Mouse (Mus musculus) right cerebral cortex, postnatal 10 days (tissue): ENCODE measurements at regions not wholly inside any gene's neighbourhood (a gene's known extent, or its start where the extent isn't known, plus 50 kb on each side); places are given as distances from the start of the nearest gene placed in this dataset.

ENCODE experiments used
- DNase-seq, 2 experiments: peaks; one replicate each; pipeline ENCODE4 v3.0.0; 2021; ENCODE audit warnings: low spot score in 2 of 2

DNA sequence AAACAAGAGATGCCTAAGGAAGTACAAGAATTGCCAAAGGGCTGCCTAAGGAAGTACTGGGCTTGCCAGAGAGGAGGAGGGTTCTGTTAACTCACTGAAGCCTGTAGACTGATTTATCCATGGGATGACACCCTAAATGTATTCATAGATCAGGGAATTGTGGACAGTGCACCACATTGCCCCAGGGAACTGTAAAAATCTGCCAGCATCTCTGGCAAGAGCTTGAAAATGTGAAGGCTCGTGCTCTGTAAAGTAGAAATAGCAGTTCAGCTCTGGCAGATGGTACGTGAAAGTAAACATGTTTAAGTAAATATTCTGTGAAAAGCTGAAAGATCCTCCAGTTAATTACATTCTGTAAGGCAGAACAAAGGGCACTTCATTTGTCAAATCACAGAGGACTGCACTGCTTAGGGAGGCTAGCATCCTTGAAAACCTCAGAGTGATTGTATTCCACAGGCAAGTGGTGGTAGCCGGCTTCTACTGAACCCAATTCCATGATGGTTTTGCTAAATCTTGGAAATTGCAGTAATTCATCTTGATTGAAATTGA is 445.9 kb upstream of the Grin3a start:
- DNase-seq = peak in 1 of 2 experiments; percentile 22

DNA sequence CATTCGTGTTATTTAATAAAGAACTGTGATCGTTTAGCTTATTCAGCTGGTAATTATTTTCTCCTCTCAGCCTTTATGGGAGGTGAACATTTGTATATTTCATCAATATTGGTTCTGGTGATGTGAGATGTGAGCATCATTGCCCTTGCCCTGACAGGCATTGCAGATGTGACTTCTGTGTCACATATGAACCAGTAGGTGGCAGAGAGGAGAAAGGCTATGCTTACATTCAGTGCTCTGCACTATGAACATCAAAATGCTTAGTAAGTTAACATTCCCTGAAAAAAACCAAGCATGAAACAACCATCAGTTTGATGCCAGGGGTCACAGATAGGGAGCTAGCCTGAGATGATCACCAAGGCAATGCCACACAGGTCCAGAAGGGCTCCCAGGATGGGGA is 441.1 kb upstream of the Grin3a start:
- DNase-seq = no peak

GRCm38 (mm10) chr4:50259012-50259601 is 413.6 kb upstream of the Grin3a start:
- peak in 1 of 2 experiments; percentile 26 for DNase-seq

GRCm38 (mm10) chr4:50242042-50242441 is 396.5 kb upstream of the Grin3a start:
- DNase-seq = no peak

DNA sequence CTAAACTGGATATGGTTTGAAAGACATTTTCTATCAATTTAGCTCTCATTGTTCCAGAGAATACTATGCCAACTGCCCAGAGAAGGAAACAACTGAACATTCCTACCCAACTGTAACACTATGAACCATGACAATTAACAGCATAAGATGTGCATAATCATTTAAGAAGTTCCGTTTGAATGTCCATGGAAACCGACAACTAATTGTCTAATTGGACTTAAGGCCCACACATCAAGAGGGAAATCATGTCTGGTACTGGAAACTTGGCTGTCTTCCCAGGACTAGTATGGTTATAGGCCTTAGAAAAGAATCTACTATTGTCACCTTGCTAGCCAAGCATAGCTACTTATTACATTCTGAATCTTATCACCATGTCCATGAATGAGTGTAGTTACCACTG is 395.4 kb upstream of the Grin3a start:
- no peak for DNase-seq

- no peak for DNase-seq
Observed at GRCm38 (mm10) chr4:50239386-50239785, 393.8 kb upstream of the Grin3a start.

GRCm38 (mm10) chr4:50235476-50235875 is 389.9 kb upstream of the Grin3a start:
- DNase-seq = no peak

DNA sequence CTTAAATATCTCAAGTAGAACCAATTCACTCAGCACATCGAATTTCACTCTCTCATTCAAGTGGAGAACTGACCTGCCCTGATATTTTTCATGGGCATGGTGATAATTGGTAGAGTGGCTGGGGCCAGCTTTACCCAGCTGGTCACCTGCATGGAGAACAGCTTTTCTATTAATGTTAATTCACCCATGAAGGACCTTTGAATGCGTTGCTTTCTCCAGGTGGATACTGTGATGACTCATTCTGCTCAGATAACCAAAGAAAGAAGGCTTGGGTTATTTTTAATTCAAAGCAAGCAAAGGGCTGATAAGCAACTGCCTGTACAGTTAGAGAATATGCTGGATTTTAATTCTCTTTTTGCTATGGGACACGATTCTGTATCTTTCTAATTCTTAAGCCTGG is 357.8 kb upstream of the Grin3a start:
- no peak for DNase-seq

DNA sequence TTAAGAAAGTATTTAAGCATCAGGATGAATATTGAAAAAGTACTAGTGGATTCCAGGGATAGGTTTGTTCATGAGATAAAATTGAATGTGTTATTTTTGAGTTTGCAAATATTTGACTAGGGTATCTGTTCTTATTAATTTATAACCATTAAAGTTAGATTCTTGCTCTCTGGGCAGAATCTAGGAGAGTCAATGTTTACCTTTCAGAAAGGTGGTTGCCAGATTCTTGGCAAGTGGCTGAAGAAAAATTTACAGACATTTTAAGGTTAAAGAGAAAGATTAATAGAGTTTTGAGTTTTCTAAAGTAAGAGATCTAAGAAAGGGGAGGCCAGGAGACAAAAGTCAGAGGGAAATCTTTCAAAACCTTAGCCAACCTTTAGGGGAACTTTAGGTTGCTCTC is 331.7 kb upstream of the Grin3a start:
- no peak for DNase-seq

GRCm38 (mm10) chr4:50176656-50177055 is 331.1 kb upstream of the Grin3a start:
- DNase-seq = no peak

- no peak for DNase-seq
Observed at GRCm38 (mm10) chr4:50160893-50161292, 315.3 kb upstream of the Grin3a start.

DNA sequence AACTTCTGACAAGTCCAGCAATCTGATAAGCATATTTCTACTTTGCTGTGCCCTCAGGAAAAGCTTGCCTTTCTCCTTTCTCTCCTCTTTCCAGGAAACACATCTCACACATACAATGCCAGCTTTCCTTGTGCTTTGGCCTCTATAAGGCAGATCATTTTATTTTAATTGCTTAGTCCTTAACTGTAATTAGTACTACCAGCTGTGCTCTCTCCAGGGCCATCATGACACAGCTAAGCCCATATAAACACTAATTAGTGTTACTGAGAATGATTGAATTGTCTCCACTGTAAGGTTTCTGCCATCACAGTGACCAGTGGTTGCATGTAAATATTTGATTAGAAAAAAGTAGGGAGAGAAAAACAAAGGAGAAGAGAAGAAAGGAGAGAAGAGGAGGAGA is 300.4 kb upstream of the Grin3a start:
- DNase-seq = no peak

DNA sequence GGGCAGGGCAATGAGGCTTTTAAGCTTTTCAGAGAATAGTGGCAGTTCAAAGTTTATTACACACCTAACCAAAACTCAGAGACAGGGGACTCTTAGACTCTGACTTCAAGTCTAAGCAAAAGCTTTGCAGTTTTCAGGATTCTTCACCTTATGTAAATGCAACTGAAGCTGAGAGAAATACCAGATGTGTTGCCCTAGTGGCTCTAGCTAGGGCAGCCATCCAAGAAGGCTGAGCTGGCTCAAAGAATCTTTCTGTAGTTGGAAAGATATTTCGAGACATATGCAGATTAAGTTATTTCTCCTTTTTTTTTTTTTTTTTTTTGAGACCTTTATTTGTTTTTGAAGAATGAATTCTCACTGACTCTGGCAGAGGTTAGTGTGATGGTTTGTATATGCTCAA is 284.7 kb upstream of the Grin3a start:
- peak; percentile 28 to 35 for DNase-seq

- DNase-seq = no peak
Observed at GRCm38 (mm10) chr4:50106557-50106956, 261.0 kb upstream of the Grin3a start.

DNA sequence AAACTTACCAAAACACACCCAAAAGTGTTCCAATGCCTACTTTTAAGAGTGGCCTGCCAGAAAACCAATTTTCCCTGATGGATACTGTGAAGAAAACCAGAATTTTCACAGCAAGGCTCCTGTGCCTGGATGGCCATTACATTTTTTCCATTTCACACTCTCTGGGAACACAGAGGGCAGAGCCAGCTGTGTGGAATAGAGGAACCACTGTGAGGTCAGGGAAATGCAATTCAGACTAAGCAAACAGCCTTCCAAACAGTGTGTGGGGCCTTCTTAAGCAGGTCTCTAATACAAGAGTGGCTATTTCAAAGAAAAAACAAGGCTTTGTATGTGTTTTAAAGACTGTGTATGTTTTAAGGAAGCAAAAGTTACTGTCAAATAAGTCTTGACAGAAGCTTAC is 242.3 kb upstream of the Grin3a start:
- DNase-seq = no peak

- no peak for DNase-seq
Observed at GRCm38 (mm10) chr4:50086676-50087075, 241.1 kb upstream of the Grin3a start.

DNA sequence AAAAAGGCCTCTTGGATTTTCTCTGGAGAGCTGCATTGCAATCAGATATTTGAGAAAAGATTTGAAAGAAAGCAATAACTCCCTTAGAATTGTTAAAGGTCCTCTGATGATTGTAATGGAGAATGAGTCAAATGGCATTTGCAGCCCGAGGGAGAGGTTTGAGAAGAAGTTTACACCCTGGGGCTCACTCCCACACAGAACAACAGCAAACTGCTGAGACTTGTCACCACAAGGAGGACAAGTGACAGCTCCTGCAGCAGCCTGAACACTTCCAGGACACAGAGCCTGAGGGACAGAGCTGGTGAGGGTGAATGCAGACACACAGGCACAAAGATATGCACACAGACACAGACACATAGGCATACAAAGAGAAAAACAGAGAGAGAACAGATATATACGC is 210.0 kb upstream of the Grin3a start:
- DNase-seq = no peak

- DNase-seq = no peak
Observed at GRCm38 (mm10) chr4:50041476-50041875, 195.9 kb upstream of the Grin3a start.

GRCm38 (mm10) chr4:50036079-50036478 is 190.5 kb upstream of the Grin3a start:
- peak; percentile 35 to 43 for DNase-seq

- DNase-seq = no peak
Observed at GRCm38 (mm10) chr4:50025356-50025755, 179.8 kb upstream of the Grin3a start.
